Mouse (Mus musculus) lung, postnatal 10 days (tissue): ENCODE data around the gene Fras1.
A peak's percentile ranks its signal among the peaks of the same experiment; 100 is the strongest.

Experiments used
- DNase-seq: peaks from one replicate; pipeline ENCODE4 v3.0.0; 2021

Gene Fras1

DNA sequence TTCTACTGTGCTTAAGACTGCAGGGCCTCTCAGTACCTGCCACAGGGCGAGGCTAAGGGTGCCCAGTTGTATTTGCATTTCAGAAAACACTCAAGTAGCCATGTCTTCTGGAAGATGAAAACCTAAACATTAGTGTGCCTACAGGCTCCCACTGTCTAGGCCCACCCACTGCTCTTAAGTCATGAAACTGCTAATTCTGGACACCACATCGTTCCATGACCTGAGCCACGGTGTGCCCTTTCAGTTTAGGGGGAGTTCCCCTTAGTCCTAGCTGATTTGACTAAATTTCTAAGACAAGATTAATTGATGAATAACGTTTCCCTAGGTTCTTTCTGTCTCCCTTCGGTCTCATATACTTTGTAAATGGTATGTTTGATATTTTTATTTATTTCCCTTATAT is 222.0 kb downstream of the Fras1 start:
- DNase-seq, result no peak

DNA sequence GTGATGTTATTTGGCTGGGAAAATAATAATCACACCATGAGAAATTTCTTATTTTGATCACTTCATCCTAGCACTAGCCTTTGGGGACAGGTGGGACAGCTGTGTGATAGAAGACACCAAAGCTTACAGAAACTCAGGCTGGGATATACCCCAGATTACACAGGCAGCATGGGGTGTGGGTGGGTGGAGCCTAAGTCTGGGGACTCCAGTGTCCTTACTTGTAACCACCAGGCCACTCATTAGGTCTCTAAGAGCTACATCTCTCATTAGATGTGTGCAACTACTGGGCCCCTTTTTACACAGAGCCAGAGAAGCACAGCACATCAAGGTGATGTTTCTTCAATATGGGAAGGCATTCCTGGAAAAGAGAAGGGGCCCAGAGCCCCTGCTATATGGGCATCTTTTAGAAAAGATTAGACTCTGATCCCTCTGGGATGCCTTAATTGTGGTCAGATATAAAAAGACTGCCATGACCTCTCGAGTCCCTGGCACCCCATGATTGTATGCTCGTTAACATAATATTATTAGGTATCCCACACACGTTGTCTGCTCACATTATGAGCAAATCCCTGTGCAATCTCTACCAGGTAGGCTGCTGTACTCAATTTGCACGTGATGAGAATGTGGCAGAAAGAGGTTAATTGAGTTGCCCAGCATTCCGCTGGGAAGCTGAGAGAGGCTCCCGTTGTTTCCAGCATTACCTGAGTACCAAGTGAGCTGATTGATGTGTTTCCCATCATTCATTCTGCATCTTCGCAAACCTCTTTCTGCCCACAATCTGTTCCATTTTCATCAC is 230.4 kb downstream of the Fras1 start:
- DNase-seq, result no peak

DNA sequence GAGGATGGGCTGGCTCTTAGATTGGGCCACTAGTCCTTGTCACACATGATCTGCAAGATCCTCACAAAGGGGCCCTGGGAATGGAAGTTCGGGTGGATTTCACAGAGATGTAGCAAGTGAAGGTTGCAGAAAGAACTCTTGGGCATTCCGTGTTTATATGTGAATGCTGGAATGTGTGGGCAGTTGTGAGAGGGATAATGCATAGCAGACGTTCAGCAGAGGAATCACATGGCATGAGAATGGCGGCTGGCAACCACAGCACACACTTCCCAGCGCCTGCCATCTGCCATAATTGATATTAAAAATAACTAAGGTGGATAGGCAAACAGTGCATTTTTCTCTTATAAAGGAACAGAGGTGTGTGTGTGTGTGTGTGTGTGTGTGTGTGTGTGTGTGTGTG is 234.3 kb downstream of the Fras1 start:
- no peak for DNase-seq

DNA sequence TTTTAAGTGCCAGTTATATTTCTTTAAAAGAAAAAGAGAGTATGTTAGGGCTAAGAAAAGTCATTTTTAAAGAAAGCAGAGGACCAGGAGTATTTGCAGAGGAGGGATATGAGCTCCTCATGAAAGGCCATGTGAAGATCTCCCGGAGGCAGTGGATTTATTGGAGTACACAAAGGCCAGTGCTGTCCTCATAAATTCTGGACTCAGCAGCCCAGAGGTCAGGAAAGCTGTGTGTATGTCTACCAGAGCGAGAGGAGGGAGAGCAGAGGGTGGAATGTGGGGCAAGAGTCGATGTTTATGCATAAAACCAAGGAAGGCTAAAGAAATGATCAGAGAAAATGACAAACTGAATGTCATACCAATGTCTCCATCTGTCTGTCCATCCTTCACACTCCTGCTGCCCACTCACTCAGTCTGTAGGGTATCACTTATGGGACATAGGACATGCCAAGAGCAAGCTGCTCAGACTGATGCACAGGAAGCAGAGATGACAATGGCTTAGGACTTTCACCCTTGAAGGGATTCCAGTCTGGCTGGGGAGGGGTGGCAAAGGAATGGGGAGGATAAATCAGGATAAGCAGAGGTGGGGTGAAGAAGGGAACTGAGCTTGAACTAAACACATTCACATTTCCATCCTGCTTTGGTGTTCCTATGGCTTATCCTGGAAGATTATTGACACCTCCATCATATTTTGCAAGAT is 235.0 kb downstream of the Fras1 start:
- DNase-seq, result no peak

DNA sequence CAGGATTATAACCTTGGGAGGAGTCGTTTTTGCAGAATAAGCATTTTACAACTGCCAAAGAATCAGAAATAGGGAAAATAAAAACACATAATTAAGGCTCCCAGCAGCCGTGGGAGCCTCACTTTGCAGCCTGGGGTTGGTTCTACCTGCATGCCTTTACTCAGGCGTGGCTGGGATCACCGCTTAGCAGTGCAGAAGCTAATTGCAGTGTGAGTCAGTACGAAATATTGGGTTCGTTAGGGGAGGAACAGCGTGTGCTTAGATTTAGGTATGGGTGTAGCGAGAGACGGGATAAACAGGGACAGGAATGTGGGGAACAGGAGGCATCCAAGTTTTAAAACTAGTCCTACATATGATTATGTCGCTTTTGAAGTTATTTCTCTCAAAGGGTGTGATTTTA is 238.3 kb downstream of the Fras1 start:
- DNase-seq, result no peak

DNA sequence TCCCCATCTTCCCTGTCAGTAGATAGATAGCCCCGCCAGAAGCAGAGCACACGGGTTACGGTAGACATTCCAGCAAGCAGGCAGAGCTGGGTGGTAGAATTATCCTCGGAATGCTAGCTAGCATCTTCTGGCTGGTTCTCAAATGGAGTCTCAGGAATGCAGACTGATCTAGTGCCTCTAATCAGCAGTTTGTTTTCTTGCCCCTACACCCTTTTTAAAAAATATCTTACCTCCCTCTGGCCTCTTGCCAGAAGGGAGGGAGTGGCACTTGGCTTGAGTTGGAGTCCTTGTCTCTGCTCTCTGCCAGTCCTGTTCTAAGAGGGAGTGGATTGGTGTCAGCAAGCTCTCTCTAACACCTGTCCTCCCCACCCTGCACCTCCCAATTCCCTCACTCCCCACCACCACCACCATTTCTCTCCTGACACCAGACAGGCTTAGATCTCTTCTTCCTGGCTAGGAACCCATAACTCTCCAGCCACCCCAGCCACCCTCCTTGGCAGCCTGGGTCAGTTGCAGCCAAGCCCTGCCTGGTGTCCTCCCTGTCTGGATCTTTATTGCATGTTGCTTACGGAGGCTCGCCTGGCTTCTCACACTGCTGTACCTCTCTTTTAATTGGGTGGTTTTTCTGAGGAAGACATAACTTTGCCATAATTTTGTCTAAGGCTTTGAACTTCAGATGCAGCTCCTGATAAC is 243.3 kb downstream of the Fras1 start:
- DNase-seq, result peak; percentile 58

DNA sequence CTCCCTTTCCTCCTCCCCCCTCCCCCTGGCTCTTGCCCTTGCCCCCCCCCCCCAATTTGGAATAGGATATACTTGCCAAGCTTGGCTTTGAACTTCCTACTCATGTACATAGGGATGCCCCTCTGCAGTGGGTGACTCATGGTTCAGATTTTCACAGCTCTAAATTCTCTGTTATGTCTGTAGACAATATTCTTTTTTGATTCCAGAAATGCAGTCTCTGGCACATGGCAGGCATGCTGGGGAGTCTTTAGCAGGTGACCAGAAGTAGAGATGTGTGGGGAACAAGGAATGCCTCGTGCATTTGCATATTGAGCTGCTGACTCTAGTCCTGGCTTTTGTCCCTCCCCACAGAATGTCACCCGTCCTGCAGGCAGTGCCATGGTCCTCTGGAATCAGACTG is 244.3 kb downstream of the Fras1 start:
- DNase-seq, result no peak

DNA sequence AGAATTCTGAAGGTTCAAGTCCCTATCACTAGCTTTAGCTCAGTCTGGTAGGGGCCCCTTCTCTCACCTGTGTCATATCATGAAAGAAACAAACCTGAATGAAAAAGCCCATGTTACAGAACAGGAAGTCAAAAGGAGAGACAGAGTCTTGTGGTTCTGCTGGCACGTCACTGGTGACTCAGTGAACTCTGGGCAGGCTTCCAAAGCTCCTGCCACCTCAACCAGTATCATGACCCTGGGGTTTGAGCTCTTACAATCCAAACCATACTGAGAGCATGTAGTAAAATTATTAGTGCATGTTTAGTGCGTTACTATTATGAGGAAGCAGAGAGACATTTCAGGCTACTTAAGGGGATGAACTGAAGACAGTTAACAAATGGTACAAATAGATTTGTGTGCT is 246.5 kb downstream of the Fras1 start:
- DNase-seq, result no peak

DNA sequence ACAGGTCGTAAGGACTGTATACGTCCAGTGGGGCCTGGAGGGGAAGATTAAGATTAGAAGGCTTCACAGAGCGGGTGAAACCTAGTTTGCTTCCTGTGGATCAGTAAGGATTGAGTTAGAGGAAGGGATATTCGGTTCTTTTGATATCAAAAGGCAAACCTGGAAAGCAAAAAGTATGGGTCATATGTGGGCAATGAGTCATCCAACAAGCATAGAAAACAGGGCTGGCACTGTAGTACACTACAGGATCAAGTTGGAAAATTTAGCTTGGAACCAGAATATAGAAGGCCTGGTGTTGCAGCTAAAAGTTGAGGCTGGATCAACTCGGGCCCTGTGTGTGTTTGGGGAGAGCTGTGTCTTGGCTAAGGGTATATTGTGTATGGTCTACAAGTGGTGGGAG is 246.9 kb downstream of the Fras1 start:
- DNase-seq, result no peak

DNA sequence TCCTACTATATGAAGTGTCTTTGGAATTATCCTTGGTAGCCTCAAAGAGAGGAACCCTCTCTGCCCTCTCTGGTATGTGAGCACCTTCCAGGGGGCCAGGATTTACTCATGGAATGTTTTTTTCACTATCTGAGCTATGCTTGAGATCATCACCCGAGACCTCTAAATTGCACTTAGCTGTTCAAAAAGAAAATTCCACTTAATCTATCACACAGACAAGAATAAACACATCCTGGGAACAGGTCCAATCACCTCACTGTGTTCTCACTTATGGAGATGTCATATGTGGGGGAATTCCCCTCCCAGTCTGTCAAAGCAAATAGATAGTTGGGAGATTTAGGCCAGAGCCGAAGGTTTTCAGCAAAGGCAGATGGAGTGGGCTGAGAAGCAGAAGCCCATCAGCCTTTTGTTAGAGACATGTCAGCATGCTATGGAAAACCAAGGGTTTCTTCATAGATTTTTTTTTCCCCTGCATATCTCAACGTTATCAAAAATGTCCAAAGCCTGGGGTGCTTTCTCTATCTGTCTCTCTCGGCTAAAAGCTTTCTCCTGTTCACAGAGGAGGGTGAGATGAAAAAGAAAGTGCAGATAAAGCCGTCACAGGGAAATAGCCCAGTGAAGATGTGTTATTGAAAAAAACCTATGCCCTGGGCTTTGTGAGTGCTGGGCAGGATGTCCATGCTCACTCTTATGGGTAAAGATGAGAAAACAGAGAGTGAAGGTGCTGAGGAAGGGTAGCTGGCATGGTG is 249.0 kb downstream of the Fras1 start:
- DNase-seq, result peak; percentile 44

DNA sequence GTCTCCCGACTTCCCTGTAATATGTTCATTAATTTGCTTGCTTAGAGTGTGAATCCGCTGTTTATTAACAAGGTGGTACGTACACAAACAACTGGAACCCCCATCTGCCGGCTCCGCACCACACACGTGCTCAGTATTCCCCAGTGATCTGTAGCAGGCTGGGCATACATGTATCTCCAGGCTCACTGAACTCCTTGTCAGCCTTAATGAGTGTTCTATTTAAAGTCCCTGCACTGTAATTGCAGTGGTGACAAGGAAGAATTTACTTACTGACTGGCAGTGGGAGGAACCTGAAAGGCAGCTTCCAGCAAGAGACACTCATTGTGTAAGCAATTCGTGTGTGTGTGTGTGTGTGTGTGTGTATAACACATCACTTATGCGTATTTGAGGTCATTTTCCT is 256.1 kb downstream of the Fras1 start:
- DNase-seq, result no peak

DNA sequence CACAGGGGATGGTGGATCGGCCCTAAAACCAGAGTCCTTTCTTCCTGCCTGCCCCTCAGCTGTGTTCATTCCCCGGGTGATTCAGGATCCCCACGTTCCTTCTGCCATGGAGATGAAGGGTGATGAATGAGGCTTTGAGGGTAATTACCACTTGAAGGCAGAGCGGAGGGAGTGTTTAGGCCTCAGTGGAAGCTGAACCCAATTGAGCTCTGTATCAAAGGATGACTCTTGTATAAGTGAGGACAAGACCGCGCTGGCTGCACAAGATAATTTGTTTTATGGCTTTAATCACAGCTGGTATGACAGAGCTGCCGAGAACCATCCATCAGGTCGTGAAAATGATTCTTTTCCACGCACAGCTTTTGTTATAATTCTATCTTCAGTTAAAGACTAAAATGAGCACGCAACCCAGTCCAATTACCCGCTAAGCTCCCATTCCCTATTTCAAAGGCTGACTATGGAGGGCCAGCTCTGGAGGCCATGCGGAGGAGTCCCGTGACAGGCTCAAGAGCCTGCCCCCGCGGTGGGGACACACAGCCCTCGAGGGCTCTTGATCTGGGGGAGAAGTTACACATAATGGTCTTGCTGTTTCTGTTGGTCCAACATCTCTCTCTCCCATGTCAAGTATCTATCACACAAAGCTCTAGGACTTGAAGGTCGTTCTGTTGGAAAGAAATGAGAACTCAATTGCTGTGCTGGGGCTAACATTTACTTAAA is 261.5 kb downstream of the Fras1 start:
- no peak for DNase-seq

DNA sequence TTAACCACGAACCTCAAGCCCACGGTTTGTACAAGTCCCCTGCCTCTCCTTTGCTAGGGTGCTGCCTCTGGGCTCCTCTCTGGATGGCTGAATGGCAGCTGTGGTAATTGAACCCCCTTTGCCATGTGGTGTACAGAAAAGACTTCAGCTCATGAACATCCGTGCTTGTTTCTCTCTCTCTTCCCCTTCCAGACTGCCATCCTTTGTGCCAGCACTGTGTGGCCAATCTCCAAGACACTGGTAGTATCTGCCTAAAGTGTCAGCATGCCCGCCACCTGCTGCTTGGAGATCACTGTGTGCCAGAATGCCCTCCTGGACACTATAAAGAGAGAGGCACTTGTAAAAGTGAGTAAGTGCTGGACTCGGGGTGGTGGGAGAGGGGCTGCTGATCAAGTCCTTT is 262.1 kb downstream of the Fras1 start:
- DNase-seq, result no peak

DNA sequence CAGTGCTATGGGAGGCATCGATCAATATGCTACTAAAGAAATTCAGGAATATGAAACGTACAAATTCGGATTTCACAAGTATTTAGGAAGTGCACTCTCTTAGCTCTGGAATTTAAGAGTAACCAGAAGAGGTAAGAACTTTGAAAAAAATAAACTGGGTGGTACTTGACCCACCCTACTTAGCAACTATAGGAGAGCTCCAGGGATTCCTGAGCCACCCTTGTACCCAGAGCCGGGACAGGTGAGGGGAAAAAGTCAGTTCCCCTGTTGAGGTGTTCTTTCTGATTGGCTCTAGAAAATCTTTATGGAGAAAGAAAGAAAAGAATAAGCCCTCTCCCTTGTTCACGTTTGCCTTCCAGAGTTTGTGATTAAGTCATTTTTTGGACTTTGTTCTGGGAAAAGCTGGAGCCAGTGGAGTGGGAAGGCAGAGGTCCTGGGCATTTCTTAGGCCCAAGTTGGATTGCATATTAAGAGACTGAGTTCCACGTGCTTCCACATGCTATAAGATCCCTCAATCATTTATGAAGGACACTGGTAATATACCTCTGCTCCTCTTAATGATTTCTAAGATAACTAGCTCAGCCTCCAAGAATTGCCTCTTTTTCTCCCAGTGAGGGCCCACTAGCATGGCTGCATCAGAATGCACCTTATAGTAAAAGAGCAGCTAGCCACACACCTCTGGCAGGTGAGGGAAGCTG is 265.6 kb downstream of the Fras1 start:
- no peak for DNase-seq

DNA sequence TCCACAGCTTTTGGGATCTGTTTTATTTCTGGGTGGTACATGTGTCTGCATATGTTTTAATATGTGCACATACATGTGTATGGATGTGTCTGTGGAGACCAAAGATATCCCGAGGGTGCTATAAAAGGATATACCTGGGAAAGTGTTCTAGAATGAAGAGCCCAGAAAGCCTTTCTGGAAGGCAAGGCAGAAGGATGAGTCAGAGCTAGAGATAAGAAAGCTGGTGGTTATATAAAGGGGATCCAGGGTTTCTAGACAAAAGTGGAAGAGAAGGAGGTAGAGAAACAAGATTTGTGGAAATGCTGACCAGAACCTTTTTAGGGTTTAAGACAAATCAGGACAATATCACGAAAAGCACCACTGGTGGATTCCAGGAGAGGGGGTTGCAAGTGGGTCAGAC is 267.5 kb downstream of the Fras1 start:
- DNase-seq, result no peak

DNA sequence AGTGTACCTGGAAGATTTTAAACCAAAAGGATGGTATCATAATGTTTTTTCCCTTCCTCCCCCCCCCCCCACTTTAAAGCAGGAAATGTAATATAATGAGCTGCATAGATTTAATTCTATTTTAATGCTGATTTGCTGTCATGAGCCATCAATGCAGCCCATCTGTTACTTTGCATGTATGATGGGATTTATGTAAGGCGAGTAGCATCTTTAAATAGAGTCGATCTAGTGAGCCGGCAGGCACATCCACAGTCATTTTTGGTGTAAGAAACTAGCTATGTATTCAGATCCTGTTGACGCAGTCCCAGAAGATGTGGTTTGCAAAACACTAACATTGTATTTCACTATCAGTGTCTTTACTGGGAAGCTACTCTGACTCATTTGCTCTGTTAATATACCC is 301.9 kb downstream of the Fras1 start:
- no peak for DNase-seq

DNA sequence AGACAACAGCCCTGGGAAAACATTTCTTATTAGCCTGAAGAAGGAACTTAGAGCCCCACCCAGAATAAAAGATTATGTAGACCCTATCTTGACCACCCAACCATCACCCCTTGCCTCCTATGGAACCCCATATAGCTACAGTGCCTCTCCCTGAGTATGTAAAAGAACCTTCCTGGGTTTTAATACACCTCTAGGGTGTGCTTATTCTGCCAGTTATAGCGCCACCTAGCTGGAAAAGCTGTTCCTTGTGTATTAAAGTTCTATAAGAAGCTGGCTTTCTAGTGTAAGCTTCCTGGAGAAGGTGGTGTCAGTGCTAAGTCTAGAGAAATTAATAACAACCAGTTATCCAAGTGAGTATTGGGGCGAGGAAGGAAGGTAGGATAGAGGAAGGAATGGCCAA is 303.7 kb downstream of the Fras1 start:
- DNase-seq, result peak; percentile 61

DNA sequence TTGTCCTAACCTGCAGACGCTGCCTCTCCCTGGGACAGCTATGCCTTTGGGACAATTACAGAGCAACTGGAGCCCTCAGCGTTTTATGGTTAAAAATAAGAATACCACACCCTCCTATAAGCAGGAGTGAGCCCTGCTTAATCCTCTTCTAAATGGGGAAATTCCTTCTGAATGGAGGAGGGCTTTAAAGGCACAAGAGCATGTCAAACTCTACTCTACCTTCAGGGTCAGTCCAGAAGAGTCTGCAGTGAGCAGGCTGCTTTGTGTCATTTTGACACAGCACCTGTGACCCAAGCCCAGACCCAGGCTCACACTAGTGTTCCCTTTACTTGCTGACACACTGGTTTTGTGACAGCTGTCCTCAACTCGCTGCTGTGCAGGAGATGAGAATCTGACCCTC is 307.3 kb downstream of the Fras1 start:
- DNase-seq, result no peak

DNA sequence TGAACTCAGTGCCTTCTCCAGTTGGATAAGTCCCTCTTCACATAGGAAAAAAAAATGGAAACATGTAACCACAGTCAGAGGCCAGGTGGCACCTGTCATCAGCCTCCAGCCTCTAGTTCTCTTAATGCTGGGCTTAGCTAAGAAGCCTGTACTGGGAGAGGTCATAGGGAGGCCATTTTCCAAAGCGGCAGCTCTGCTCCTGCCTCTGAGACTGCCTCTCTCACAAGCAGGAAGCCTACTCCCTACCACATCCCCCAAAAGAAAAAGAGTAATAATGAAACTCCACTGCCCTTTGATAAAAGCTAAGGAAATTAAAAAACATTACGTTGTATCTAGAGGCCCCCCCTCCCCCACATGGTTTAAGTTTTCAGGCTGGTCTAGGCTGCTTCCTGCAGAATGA is 309.0 kb downstream of the Fras1 start:
- DNase-seq, result no peak

DNA sequence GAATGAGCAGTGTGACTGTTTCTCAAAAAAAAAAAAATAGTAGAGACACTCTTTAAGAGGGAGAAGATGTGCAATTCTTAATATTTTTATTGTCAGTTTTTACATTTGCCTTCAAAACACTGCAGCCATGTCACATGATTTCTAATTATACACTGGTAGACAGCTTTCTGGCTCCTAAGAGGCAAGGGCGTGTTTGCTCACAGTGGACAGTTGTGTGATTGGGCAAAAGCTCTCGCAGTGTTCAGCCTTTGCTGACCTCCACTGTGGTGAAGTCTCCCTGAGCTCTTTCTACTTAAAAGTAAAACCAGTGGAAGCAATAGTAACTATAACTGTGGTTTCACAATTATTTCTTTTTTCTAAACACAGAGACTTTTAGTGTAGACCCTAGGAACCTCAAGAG is 315.1 kb downstream of the Fras1 start:
- DNase-seq, result no peak

DNA sequence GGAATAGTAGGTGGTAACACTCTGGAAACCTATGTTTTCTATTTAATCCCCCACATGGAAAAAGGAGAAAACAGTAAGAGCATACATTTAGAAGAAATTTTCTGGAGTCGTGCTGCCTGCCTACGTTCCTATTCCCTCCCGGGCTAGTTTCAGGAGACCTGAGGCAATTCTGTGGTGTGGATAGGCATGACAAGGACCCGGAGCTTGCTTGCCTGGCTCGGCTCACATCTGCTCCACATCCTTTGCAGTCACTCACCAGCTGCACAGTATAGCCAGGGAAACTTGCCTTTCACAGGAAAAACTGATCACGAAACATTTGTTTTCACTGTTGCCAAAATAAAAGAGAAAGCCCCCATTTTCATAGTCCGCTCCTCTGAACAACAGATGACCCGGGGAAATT is 325.2 kb downstream of the Fras1 start:
- no peak for DNase-seq
